Mouse (Mus musculus) megakaryocyte, embryonic 14.5 days (primary cell): ENCODE data around the gene Kcnk4. TPM values are rescaled to one million over a fixed set of nuclear protein-coding genes. Genes with fewer than 3 reads are reported as not detected.

Experiments
- H3K27me3 ChIP-seq: replicated peaks from 2 replicates; pipeline ENCODE3; 2012; ENCODE audit warnings: inconsistent platforms
- H3K36me3 ChIP-seq: replicated peaks from 2 replicates; pipeline ENCODE3; 2012; ENCODE audit warnings: low read length, inconsistent platforms, mixed read lengths
- H3K4me1 ChIP-seq: 2 replicates; pipeline ENCODE4 v1.6.1; 2012; ENCODE audit warnings: inconsistent platforms
- H3K4me3 ChIP-seq: replicated peaks from 2 replicates; pipeline ENCODE3; 2012; ENCODE audit warnings: moderate library complexity, mild to moderate bottlenecking, inconsistent platforms
- H3K9me3 ChIP-seq: 2 replicates; pipeline ENCODE4 v1.6.1; 2012; ENCODE audit warnings: inconsistent platforms
- FLI1 ChIP-seq: IDR thresholded peaks from 2 replicates; pipeline ENCODE4 v1.6.1; 2012; ENCODE audit warnings: low read length, inconsistent platforms, mixed read lengths
- GATA1 ChIP-seq: IDR thresholded peaks from 3 replicates; pipeline ENCODE4 v1.6.1; 2012; ENCODE audit warnings: mixed read lengths, low read length, inconsistent platforms, borderline replicate concordance
- polyA plus RNA-seq: library from polyadenylated mRNA; stranded (reverse); fragments of >175 nt; gene quantifications from 2 replicates; pipeline ENCODE4 v1.2.3, GENCODE M21; 2012; ENCODE audit warnings: low replicate concordance; ENCODE audit not compliant: insufficient read depth

The Kcnk4 gene
- polyA plus RNA-seq, 1 experiment, result 0.08 TPM

- TF ChIP-seq GATA1 (no peak), FLI1 (no peak)
- H3K36me3 ChIP-seq, result peaks cover 29% of the 10 kb centered on the region
- no peaks in the 10 kb centered on the region for H3K9me3 ChIP-seq
- H3K4me3 ChIP-seq, result no peak overlapping the region
- peaks cover 33% of the 10 kb centered on the region for H3K27me3 ChIP-seq
- H3K4me1 ChIP-seq, result peaks cover 51% of the 10 kb centered on the region
Observed at GRCm38 (mm10) chr19:6937541-6938465, 3.5 kb upstream of the Kcnk4 start.

GRCm38 (mm10) chr19:6936299-6936698 lies 2.0 kb upstream of the Kcnk4 start:
- TF ChIP-seq FLI1, result no peak
- TF ChIP-seq GATA1, result no peak
- H3K9me3 ChIP-seq, result no peaks in the 10 kb centered on the region
- peaks cover 48% of the 10 kb centered on the region for H3K27me3 ChIP-seq
- H3K4me3 ChIP-seq, result no peak overlapping the region
- peaks cover 29% of the 10 kb centered on the region for H3K36me3 ChIP-seq
- H3K4me1 ChIP-seq, result peaks cover 59% of the 10 kb centered on the region

- no peak for TF ChIP-seq FLI1
- no peak for TF ChIP-seq GATA1
- H3K27me3 ChIP-seq, result peaks cover 65% of the 10 kb centered on the region
Observed at GRCm38 (mm10) chr19:6933436-6934194, 700 bp downstream of the Kcnk4 start.

GRCm38 (mm10) chr19:6933102-6933435 lies 1.2 kb downstream of the Kcnk4 start:
- TF ChIP-seq GATA1 (no peak), FLI1 (no peak)
- Histone ChIP-seq H3K36me3 (peaks cover 6% of the 10 kb centered on the region), H3K4me1 (peaks cover 44% of the 10 kb centered on the region), H3K9me3 (no peaks in the 10 kb centered on the region), H3K27me3 (peaks cover 68% of the 10 kb centered on the region), H3K4me3 (no peak overlapping the region)

More at GRCm38 (mm10) chr19:6933436-6934194, 700 bp downstream of the Kcnk4 start:
- Histone ChIP-seq H3K4me3 (peak overlapping the region; percentile 89), H3K4me1 (peaks cover 44% of the 10 kb centered on the region), H3K9me3 (no peaks in the 10 kb centered on the region), H3K36me3 (peaks cover 12% of the 10 kb centered on the region)

GRCm38 (mm10) chr19:6932018-6932417 lies 2.3 kb downstream of the Kcnk4 start:
- no peak overlapping the region for H3K4me3 ChIP-seq
- H3K4me1 ChIP-seq, result peaks cover 49% of the 10 kb centered on the region
- no peaks in the 10 kb centered on the region for H3K9me3 ChIP-seq
- peaks cover 78% of the 10 kb centered on the region for H3K27me3 ChIP-seq
- TF ChIP-seq GATA1 (no peak), FLI1 (no peak)
- no peaks in the 10 kb centered on the region for H3K36me3 ChIP-seq

GRCm38 (mm10) chr19:6931002-6931401 lies 3.3 kb downstream of the Kcnk4 start:
- Histone ChIP-seq H3K4me1 (peaks cover 59% of the 10 kb centered on the region), H3K4me3 (no peak overlapping the region), H3K9me3 (peaks cover 3% of the 10 kb centered on the region), H3K36me3 (no peaks in the 10 kb centered on the region), H3K27me3 (peaks cover 86% of the 10 kb centered on the region)
- no peak for TF ChIP-seq GATA1
- no peak for TF ChIP-seq FLI1

- H3K4me1 ChIP-seq, result peaks cover 74% of the 10 kb centered on the region
- H3K27me3 ChIP-seq, result peaks cover 73% of the 10 kb centered on the region
- peaks cover 7% of the 10 kb centered on the region for H3K9me3 ChIP-seq
- no peak overlapping the region for H3K4me3 ChIP-seq
- TF ChIP-seq FLI1 (no peak), GATA1 (no peak)
- H3K36me3 ChIP-seq, result no peaks in the 10 kb centered on the region
Observed at GRCm38 (mm10) chr19:6928080-6928479, 6.2 kb downstream of the Kcnk4 start.

GRCm38 (mm10) chr19:6926559-6927255 lies 7.6 kb downstream of the Kcnk4 start:
- Histone ChIP-seq H3K36me3 (no peaks in the 10 kb centered on the region), H3K4me3 (peak overlapping the region; percentile 66), H3K9me3 (peaks cover 7% of the 10 kb centered on the region), H3K27me3 (peaks cover 59% of the 10 kb centered on the region), H3K4me1 (peaks cover 75% of the 10 kb centered on the region)
- TF ChIP-seq GATA1 (no peak), FLI1 (no peak)

GRCm38 (mm10) chr19:6925611-6926329 lies 8.5 kb downstream of the Kcnk4 start:
- H3K4me1 ChIP-seq, result peaks cover 69% of the 10 kb centered on the region
- TF ChIP-seq FLI1 (no peak), GATA1 (no peak)
- H3K36me3 ChIP-seq, result no peaks in the 10 kb centered on the region
- peaks cover 51% of the 10 kb centered on the region for H3K27me3 ChIP-seq
- H3K9me3 ChIP-seq, result peaks cover 7% of the 10 kb centered on the region
- H3K4me3 ChIP-seq, result peak overlapping the region; percentile 90
